Mouse (Mus musculus): ENCODE measurements at regions not wholly inside any gene's neighbourhood (a gene's known extent, or its start where the extent isn't known, plus 50 kb on each side); places are given as distances from the start of the nearest gene placed in this dataset.

DNA sequence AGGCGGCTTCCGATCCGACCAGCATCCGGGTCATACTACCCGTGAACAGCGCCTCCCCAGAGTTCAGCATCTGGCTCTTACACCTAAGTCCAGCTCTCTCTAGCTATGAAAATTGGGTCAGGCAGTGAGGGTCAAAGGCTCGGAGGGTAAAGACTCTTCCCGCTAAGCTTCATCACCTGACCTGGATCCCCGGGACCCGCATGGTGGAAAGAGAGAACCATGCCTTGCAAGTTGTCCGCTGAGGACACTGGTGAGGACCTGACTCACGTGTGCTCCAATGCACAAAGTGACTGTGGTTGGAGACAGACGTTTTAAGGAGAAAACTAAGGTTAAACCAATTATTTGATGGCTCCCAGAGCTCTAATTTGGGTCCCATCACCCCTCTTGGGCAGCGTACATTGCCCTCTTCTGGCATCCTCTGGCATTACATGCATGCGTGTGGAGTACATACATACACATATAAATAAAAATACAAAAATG, 74.6 kb upstream of the Sall4 start:
- no peak for TF ChIP-seq GATA1 (IDR thresholded peaks at IDR 0.05; ENCODE audit: borderline replicate concordance, low read length)
- TF ChIP-seq FLI1 (IDR thresholded peaks at IDR 0.05; ENCODE audit: low read length) = no peak
